Mouse (Mus musculus) retina, postnatal 7 days (tissue): ENCODE measurements around the gene Mcl1.
"Not testable (repeated sequence)": the region's sequence is repeated elsewhere in the genome, so short reads cannot be mapped to it uniquely, and the experiment has no call there.

ENCODE experiments used
- DNase-seq: peaks from one replicate; pipeline ENCODE4 v3.0.0-alpha.2; 2012; ENCODE audit warnings: low read depth, low spot score

Gene Mcl1

DNA sequence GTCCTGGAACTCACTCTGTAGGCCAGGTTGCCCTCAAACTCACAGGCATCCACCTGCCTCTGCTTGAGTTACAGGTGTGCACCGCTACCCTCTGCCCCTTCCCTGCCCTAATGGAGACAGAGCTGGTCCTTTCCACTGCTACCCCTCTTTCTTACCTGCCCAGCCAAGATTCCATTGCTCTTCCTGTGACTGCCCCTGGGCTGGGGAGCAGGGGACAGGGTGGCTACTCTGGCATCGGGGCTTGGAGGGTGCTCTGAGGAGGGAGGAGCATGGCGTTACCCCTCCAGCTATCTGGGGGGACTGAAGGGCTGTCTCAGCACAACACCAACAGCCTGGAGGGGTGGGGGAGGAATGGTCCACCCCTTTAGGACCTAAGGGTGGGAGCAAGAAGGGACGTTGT, 26.7 kb downstream of the Mcl1 start:
- DNase-seq = no peak

DNA sequence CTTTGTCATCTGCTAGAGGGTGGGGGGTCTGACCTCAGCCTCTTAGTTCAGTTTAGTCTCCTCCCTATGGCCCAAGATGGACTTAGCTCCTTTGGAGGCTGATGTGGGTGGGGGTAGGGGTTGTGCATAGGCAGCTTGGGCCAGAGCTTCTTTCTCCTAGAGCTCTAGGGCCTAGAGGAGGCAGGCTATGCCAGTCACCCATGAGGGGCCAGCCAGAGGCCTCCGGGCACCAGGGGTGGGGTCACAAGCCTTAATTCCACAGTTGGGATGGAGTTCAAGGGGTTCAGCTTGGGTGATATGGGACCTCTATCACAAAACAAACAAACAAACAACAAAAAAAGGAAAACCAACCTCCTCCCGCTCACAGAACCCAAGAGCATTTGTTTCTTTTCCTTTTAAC, 27.1 kb downstream of the Mcl1 start:
- no peak for DNase-seq

DNA sequence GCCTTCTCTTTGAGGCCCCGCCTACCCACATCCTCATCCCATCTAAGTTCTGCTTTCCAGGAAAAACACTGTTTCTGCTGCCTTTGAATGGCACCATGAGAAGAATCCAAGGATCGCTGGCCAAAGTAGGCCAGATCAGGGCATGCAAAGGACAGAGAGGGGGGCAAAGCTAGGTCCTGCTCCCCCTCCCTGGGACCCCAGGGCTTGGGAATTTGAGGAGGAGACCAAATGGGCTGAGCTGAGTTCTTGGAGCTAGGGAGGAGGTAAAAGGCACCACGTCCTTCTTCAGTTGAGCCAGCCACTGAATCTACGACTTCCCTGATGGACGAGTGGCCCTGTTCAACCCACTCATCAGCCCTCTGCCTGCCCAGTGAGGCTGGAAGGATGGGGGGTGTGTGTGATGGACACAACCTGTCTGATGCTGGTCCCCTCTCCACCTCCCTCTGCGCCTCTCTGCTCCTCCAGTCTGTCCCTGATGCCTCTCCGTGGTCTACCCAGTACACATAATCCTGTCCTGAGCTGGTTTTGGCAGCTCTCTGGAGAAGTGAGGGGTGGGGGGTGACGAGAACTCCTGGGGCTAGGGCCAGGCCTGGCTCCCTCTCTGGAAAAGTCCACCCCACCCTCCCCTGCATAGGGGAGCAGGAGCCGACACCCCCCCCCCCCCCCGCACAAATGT, 28.0 kb downstream of the Mcl1 start:
- DNase-seq = no peak

DNA sequence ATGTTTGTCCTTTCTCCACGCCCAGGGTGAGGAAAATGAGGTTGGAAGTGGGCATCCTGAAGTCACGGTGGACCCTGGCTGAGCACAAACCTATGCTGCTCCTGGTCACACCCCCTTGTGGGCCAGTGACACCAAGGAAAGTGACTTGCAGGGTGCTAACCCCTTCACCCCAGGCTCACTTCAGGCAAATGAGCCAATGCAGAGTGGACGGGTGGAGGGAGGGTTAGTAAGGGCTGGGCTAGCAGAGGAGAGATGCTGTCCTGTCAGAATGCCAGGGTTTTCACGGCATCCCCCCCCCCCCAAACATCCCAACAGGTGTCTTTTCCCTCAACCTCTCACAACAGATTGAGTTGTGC, 28.6 kb downstream of the Mcl1 start:
- no peak for DNase-seq

- no peak for DNase-seq
Observed at GRCm38 (mm10) chr3:95687524-95688421, 29.2 kb downstream of the Mcl1 start, which contains the start of gene Adamtsl4. Gene Adamtsl4 (minus strand): TSS chr3:95687917.

DNA sequence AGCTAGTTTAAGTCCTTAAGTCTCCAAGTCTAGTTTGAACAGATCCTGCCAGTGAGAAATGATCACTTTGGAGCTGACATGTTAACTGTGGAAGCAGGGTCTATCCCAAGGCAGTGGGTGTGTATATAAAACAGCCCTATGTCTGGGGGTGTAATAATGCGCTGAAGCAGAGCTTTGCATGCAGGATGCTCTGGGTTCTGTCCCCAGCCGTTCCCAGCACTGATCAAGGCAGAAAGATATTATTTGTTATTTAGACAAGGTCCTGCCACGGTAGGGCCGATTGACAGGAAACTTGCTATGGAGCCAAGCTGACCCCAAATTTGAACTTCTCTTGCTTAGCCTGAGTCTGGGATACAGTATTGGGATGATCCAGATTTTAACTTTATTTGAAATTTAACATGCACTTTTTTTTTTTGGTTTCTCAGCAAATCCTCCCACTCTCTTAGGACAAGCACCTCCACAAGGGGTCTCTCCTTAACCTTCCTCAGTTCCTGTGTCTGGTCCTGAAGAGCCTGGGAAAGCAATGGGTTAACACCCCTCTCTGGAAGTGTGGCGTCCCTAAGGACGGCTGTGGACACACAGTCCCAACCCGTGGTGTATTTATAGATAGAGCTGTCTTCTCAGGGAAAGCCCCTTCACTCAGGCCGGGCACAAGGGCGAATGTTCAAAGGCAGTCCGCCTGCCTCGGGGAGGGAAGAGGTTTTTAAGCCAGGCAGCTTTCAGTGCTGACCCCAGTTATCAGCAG, 30.8 kb downstream of the Mcl1 start:
- DNase-seq = no peak

GRCm38 (mm10) chr3:95689940-95690339, 31.4 kb downstream of the Mcl1 start:
- no peak for DNase-seq

GRCm38 (mm10) chr3:95690552-95690951, 32.0 kb downstream of the Mcl1 start:
- DNase-seq = not testable (repeated sequence)

GRCm38 (mm10) chr3:95692677-95693076, 34.1 kb downstream of the Mcl1 start:
- no peak for DNase-seq

- no peak for DNase-seq
Observed at GRCm38 (mm10) chr3:95693821-95694807, 35.5 kb downstream of the Mcl1 start.

GRCm38 (mm10) chr3:95694808-95695703, 36.5 kb downstream of the Mcl1 start:
- DNase-seq = no peak

GRCm38 (mm10) chr3:95695796-95696195, 37.2 kb downstream of the Mcl1 start:
- DNase-seq = no peak

- no peak for DNase-seq
Observed at GRCm38 (mm10) chr3:95696360-95696759, 37.8 kb downstream of the Mcl1 start.

GRCm38 (mm10) chr3:95698286-95698685, 39.7 kb downstream of the Mcl1 start:
- no peak for DNase-seq

DNA sequence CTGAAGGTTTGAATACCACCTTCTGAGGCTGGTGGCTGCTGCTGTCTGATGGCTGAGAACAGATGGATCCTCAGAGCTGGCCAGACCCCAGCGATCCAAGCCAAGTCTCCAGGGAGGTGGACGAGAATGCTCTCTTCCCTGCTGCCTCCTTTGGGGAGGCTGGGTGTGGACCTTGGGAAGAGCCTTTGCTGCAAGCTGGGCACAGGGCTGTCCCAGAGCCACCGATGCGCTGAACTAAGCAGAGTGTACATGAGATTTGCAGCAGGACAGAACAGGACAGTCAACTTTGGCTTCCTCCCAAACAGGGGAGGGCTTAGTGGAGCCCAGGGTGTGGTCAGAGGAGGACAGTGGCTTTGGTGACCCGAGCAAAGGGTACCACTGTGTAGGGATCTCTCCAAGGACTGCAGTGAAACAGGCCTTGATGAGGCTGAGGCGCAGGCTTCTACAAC, 41.7 kb downstream of the Mcl1 start:
- no peak for DNase-seq

GRCm38 (mm10) chr3:95701085-95701484, 42.5 kb downstream of the Mcl1 start:
- no peak for DNase-seq

DNA sequence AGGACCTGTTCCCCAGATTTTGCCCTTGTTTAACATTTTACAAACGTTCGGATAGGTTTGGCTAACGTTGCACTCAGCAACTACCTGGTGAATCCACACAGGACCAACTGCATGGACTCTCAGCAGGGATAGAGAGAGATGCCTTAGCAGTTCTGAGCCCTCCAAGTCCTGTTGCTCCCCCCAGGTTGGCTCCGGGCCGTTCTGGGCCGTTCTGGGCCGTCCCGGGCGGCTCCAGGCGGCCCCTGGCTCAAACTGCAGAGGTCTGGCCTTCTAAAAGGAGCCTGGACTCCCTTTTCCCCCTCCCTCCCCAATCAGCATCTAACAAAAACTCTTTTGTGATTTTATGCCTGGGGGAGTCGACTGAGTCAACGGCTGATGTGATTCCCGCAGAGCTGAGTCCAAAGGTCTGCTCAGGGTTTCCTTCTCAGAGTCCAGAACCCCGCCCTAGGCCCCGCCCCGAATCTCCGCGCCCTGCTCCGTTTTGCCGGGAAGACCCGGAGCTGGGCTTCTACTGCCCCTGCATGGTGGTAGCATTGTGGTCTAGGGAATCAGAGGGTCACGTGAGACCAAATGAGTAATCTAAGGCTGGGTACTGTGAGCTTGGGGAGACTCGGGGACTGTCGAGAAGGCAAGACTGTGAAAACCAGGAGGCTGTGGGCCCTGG, 43.4 kb downstream of the Mcl1 start:
- DNase-seq = no peak

DNA sequence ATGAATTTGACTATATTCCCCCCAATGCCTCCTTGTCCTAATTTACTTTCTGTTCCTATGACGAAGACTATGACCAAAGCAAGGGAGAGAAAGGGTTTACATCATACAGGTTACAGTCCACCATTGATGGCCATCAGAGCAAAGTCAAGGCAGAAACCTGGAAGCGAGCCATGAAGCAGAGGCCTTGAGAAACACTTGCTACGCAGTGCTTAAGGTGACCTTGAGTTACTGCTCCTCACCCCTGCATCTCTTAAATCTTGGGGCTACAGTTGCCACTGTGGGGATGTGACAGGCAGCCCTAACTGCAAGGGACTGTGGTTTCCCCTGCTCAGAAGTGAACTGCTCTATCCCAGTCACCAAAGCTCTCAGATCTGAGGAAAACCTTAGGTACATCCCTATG, 44.7 kb downstream of the Mcl1 start:
- no peak for DNase-seq

- no peak for DNase-seq
Observed at GRCm38 (mm10) chr3:95704612-95705011, 46.0 kb downstream of the Mcl1 start.
